Mouse (Mus musculus) right cerebral cortex, adult 2 months (tissue): ENCODE measurements around the gene Fbxo30.

Experiments
- DNase-seq, 2 experiments: peaks; one replicate each; pipeline ENCODE4 v3.0.0; 2021 to 2022; ENCODE audit warnings: low spot score in 2 of 2

Fbxo30 gene

GRCm38 (mm10) chr10:11322316-11322715 lies 41.2 kb downstream of the Fbxo30 start:
- no peak for DNase-seq

- peak; percentile 35 to 43 for DNase-seq
These were observed 42.2 kb downstream of the Fbxo30 start for GRCm38 (mm10) chr10:11323202-11323898.

- DNase-seq: no peak
These were observed 45.4 kb downstream of the Fbxo30 start for GRCm38 (mm10) chr10:11326526-11326925.

- DNase-seq: peak; percentile 69 to 78
These were observed 62.3 kb downstream of the Fbxo30 start, which contains the start of gene Epm2a for GRCm38 (mm10) chr10:11343205-11344141. Gene Epm2a, plus strand, starts transcription at chr10:11343404.

DNA sequence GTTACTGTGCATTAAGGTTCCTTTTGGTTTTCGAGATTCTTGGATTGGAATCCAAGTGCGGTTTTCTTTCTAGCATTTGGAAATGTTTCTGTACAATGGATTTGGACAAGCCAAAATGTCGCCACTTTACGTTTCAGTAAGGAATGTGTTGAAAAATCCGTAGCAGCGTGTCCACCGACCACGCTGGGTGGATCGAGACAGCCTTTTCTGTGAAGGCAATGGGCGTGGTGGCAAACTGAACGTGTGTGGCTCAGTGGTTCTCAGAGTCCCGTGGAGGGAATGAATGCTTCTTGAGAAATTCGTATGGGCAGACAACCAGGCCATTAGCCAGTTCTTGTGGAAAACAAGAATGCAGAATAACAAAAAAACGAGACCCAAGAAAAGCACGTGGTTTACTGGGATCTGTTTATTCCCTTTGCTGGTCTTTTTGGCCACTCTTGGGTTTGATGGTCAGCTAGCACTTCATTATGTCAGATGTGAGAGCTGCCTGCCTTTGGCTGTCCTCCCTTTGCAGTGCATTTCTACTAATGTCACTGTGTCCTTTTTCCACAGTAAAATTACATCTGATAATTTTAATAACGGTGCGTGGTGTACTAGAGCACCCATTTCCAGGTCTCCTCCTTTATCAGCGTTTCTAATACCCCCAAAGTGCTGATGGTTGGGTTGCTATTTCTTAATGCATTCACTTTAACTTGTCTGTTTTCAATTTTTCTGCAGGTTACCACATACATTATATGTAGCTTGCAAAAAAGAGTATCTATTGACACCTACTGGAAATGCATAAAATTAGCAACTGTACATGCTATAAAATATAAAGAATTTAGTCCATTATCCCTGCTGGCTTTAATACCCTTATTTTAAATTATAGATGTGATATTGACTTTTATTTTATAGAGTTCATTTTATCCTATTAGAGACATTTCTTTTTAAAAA lies 63.7 kb downstream of the Fbxo30 start:
- DNase-seq: peak in 1 of 2 experiments; percentile 10
